Mouse (Mus musculus): Measurements from ENCODE around the gene Mslnl.
A peak's percentile ranks its signal among the peaks of the same experiment; 100 is the strongest.

The Mslnl gene

DNA sequence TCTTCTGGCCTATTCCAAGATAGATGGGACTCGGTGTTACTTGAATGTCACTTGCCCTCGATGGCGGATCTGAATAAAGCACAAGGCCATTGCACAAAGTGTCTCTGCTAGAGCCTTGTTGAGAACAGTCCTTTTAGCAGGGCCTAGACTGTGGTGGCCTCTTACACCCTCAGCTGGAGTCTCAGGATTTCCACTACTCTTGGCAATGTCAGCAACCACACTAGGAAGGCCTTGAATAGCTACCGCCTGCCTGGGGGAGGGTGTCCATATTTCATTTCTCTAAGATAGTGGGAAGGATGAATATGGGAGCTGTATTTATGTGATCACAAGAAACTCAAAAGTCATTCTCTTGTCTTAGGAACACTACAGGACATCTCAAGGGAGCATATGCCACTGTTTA, 12.4 kb downstream of the Mslnl start:
- no peak for DNase-seq

GRCm38 (mm10) chr17:25749314-25749713, 13.5 kb downstream of the Mslnl start:
- DNase-seq, result no peak

DNA sequence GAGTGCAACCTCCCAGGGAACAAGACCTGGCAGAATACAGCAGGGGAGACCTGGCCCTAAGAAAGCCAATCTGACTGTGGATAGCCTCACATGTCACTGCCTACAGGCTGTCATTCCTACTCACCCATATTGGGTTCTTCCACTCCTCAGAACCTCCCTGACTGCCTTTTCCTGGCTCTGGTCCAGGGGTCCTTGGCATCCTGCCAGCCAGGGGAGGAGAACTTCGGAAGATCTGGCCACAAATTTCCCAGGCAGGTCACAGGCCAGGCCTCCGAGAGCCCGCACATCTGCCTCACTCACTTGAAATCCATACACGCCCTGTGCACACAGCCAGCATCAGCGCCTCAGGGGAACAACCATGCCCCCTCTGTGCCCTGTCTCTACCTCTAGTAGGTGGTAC, 15.6 kb downstream of the Mslnl start:
- DNase-seq, result no peak

DNA sequence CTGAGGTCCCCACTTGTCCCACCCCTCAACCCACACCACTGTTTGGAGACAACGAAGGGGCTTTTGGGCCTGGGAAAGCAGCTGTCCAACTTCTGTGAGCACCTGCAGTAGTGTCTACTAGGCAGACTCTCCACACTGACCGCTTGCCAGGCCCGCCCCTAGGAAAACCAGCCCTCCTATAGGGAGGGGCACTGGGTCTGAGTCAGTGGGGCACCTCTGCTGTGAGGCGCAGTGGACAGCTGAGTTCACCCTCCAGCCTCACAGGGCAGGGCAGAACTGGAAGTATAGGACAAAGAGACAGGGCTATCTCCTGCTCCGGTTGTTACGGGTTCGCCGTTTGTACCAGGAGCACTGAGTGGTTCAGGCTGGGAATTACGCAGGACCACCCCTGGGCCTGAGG, 18.4 kb downstream of the Mslnl start, which contains the start of gene Msln:
Msln (minus strand) TSS at position 138 of the 400 bp plus-strand sequence.
- no peak for DNase-seq

DNA sequence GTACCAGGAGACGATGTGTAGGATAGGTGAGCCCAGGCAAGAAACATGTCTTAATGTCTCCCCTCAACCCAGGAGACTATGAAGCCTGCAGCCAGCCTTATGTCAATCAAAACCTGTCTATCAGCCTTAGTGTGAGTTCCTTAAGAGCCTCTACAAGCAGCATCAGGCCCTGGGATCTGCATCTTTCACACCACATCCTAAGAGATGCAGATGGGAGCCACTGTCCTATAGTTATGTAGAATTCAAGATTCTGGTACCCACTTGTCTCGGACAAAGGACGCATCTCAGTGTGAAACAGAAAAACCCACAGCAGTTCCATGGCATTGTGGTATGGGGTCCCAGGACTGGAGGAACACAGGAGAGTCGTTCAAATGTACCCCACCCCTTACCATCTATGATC, 19.2 kb downstream of the Mslnl start:
- no peak for DNase-seq

DNA sequence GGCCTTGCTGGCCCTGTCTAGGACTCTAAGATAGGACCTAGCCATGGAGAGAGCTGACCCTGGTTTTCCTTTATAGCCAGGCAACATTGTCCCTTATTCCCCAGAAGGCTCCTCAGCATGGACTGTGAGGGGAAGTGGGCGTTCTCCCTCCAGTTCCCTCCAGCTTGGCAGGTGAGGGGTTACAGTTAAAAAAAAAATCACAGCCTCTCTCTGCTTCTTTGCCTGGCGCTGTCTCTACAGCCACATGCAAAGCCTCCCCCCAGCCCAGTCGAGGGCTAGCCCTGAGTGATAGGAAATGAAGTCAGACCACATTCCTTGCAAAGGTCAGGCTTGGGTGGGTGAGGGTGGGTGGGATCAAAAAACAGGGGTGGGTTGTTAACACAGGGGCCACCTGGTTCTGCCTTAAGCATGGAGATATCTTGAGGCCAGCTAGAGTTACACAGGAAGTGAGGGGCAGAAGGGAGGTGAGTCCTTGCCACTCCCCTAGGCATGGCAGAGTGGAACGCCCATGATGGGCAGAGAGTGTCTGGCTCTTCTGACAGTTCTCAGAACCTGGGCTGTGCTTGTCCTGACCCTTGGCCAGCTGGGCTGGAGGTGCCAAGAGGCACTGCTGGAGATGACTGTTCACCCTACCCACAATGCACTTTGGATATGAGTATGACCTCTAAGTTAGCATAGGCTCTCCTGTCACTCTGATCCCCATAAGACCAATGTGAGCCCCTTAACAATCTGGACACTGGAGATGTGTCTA, 20.0 kb downstream of the Mslnl start:
- DNase-seq, result no peak

DNA sequence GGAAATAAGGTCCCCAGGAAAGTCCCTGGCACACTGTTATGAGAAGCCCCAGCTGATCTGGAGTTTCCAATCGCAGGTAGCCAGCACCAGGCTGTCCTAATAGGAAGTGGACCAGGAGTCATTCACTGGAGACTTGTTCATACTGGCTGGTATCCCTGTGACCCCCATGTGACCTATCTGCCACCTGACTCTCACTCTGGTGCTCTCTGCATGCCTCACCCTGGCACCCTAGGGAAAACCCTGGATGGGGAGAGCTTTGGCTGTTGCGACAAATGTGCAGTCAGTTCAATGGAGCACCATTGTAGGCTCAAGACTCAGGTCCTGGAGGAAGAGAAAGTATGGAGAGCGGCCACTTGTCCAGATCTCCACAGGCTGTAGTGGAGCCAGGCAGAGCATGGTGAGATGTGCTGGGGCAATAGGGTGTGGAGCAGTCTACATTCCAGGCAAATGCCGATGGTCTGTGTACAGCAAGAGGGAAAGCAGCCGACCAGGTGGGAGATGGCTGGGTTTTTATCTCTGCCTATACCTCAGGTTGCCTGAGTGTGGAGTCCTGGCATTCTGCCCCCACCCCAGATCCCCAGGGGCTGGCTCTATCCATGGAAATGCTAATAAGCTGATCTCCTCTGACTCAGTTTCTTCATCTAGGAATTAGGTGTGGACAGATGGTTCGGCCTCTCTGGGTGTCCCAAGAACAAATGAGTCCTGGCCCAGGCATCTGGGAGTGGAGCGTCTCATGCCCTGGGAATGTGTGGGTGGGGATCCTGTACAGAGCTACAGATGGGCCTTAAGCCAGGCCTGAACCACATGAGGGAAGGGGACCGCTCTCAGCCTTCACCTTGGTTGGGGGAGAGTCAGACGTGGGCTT, 20.8 kb downstream of the Mslnl start:
- no peak for DNase-seq

DNA sequence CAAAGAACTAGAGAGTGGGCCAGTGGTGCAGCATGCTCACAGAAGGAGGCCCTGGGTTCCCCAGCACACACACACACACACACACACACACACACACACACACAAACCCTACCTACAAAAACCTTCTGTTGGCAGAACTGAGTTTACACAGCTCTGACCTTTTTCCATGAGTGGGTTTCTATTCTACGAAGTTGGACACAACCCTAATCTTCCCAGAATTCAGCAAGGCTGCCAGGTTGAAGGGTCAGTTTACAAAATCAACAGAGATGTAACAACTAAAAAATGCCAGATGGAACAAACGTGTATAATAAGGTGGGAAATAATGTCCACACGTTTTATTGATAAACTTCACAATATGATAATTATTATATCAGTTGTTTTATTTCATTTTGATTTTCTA, 21.8 kb downstream of the Mslnl start:
- no peak for DNase-seq

GRCm38 (mm10) chr17:25760148-25760547, 24.3 kb downstream of the Mslnl start:
- no peak for DNase-seq

- no peak for DNase-seq
Measured at GRCm38 (mm10) chr17:25761561-25761970, 25.7 kb downstream of the Mslnl start.

- no peak for DNase-seq
Measured at GRCm38 (mm10) chr17:25762591-25762990, 26.7 kb downstream of the Mslnl start.

- DNase-seq, result no peak
Measured at GRCm38 (mm10) chr17:25765886-25766285, 30.0 kb downstream of the Mslnl start.

- DNase-seq, result no peak
Measured at GRCm38 (mm10) chr17:25769331-25769730, 33.5 kb downstream of the Mslnl start.

GRCm38 (mm10) chr17:25773549-25774120, 37.8 kb downstream of the Mslnl start, which contains the start of gene Narfl:
TSS of gene Narfl (plus strand) at chr17:25773776.
- peak; percentile 97 for DNase-seq

GRCm38 (mm10) chr17:25775318-25776062, 39.6 kb downstream of the Mslnl start:
- DNase-seq, result peak; percentile 31

DNA sequence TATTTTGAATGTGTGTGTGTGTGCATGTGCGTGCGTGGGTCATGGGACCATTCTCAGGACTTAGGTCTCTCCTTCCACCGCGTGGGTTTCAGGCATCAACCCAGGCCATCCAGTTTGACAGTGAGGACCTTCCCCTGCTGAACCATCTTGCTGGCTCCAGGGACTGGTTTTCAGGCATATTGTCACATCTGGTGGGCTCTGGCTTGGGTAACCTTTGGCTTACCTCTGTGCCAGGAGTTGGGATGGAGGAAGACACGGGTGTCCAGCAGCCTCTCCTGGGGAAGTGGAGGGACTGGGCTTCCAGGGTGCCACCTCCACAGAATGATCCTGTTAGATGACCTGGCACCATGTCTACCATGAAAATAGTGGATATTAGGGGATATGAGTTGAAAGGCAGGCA, 42.1 kb downstream of the Mslnl start:
- DNase-seq, result no peak

- no peak for DNase-seq
Measured at GRCm38 (mm10) chr17:25781339-25781738, 45.5 kb downstream of the Mslnl start.

DNA sequence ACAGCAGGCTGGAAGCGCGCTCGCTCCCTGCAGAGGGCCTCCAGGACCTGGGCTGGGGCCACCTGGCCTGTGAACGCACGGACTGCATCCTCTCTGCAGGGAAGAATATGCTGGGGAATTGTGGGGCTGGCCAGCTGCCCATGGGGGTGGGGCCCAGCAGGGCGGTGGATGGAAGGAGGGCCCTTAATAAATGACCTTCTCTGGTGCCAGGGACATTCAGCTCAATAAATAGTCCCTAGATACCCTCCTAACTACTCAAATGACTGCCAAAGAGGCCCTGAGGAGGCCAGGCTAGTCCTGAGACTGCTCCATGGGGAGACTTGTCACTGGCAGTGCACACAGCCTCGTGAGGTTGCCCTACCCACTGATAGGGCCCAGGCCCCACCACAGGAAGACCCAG, 47.2 kb downstream of the Mslnl start:
- peak; percentile 73 for DNase-seq

DNA sequence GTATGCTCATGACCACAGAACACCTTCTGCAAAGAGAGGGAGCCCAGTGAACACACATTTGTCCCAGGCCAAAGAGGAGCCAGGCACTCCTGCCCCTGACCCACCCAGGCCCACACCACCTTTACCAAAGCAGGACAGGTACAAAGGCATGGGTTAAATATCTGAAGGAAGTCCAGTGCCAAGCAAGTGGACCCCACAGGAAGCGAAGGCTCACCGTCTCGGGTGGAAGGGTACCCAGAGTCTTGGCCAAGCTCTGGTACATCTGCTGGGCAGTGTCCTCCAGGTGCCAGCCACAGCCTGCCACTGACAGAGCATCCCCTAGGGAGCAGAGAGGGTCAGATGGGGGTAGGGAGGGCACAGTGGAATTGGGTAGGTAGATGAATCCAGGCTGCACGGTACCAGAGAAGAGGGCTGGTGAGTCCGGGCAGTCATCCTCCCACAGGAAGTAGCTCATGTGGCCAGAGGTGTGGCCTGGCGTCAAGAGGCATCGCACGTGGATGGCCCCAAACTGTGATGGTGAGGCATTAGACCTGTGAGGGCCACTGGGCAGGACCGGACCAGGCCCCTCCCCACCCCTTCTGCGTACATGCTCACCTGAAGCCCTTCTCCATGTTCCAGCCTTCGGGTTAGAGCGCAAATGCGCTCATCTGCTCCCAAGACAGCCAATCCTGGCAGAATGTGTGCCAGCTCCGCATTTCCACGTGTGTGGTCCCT, 48.2 kb downstream of the Mslnl start:
- DNase-seq, result peak; percentile 54

GRCm38 (mm10) chr17:25785281-25785745, 49.5 kb downstream of the Mslnl start, which contains the start of gene Haghl:
TSS of gene Haghl (minus strand) at chr17:25785673.
- peak; percentile 97 for DNase-seq

DNA sequence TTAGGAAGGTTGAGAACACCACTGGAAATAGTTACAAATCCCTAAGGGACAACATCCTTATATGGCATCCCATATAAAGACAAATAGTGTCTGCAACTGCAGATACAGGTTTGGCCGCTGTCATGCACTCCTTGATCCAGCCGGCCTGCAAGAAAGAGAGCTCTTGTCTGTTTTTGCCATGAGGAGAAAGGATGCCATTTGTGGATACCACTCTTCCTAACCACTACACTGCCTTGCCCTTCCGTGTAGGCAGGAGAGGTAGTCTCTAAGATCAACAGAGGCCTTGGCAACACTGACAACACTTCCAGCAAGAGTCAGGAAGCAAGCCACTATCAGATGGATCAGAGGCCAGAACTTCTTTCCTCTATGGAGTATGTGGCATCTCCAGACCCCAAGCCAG, 50.4 kb downstream of the Mslnl start, which contains the start of gene Ccdc78:
Ccdc78 (plus strand) TSS at position 301 of the 400 bp plus-strand sequence.
- no peak for DNase-seq
